Mouse (Mus musculus) 416B (cell line): ENCODE results near the gene Shtn1.

ENCODE experiments used
- DNase-seq: peaks from one replicate; pipeline ENCODE4 v3.0.0; 2011; ENCODE audit warnings: low read depth

Shtn1 gene

DNA sequence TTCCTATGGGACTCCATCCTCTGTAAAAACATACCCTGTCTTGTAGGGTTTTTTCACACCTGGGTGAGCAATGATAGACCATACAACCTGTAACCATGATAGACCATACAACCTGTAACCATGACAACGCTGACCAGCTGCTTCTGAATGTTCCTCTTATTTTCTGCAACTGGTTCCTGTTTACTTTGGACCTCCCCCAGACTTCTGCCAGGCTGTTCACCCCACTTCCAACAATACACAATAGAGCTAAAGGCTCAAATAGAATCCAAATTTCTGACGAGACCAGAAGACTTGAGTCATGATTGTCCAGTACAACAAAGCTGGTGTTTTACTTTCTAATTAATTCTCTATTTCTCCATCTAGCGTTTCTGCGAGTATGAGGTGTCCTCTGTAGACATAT lies 23.8 kb downstream of the Shtn1 start:
- DNase-seq: no peak

DNA sequence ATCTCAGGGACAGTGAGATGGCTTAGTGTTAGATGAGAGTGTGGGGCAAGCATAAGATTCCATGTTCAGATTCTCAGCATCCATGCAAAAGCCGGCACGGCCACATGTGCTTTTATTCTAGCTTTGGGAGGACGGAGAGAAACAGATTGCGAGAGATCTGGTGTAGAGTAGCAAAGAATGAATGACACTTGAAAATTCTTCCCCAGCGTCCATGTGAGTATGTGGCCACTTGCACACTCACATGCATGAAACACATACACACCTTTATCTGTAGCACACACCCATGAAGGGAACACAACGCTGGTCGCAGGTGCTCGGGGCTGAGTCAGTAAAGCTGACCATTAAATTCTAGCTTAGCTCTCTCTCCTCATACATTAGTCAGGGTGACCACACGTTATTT lies 24.3 kb downstream of the Shtn1 start:
- no peak for DNase-seq

DNA sequence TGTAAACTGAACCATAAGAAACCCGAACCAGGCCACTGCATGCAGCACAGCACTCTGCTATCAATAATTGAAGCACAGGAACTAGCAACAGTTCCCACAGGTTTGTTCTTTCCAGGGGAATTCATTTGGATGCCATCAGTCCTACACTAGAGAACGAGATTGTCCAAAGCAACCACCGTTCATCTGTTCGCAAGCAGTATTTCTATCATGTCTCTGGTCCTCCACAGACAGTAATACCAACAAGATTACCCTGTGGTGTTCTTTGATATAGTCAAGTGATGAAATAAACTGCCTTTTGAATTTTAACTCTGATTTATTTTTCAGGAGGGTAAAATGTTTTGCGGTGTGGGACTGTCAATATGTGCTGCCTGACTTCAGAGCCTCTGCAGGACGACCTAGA lies 27.0 kb downstream of the Shtn1 start:
- DNase-seq: no peak

DNA sequence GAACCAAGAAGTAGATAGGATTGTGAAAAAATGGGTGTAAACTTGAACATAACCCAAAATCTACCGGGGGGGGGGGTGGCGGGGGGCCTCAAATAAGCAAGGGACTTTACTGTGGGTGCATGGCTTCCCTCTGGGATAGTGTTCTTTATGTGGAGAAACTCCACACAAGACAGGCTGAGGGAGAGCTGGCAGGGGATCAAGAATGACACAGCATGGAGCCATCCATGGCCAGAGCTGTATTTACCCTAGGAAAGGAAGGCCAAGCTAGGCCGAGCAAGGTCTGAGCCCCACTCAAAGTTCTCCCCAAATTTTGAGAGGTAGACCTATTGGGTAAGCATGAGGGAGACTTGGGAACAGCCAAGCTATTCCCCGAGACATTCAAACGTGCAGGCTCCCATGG lies 28.4 kb downstream of the Shtn1 start:
- no peak for DNase-seq

DNA sequence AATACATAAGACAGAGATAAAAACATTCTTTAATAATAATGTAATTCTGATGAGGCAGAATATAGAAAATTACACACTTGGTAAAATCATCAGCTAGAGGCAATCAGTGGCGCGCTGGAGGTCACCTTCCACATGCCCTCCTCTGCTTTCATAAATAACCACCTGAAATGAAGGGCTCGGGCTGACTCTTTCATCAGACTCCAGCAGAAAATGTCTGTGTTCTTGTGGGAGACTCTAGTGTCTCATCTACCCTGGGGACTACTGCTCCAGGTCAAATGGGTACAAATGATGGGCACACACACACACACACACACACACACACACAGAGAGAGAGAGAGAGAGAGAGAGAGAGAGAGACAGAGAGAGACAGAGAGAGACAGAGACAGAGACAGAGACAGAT lies 34.8 kb downstream of the Shtn1 start:
- no peak for DNase-seq

DNA sequence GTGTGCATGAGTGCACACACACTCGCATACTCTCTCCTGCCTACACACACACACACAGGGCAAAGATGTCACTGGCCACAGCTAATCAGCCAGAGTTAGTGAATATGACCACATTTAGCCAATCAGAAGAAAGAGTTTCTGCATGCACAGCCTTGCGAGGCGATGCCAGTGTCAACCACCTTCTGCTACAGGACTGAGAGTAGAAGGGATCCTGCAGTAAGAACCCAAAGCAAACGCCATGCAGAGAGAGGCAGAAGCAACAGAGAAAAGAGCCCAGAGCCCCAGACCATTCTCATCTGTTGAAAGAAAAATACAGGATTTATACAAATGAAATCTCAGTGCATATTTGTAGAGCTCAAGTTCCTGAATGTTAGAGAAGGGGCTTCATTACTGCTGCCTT lies 37.1 kb downstream of the Shtn1 start:
- no peak for DNase-seq

DNA sequence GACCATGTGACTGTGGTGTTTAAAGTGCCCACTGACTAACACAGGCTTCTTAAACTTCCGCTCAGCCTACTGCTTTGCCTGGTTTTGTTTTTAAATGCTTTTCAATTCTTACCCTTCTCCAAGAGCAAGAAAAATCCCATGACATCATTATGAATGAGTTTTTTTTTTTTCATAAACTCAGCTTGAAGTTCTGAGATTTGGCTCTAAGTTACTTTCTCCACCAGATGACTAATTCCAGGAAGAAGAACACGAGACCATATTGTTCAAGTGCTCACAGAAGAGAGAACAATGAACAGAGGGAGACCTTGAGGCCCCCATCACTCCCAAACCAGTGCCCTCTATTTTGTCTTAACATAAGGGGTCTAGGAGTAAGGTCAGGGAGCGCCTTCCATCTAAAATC lies 39.1 kb downstream of the Shtn1 start:
- DNase-seq: no peak

DNA sequence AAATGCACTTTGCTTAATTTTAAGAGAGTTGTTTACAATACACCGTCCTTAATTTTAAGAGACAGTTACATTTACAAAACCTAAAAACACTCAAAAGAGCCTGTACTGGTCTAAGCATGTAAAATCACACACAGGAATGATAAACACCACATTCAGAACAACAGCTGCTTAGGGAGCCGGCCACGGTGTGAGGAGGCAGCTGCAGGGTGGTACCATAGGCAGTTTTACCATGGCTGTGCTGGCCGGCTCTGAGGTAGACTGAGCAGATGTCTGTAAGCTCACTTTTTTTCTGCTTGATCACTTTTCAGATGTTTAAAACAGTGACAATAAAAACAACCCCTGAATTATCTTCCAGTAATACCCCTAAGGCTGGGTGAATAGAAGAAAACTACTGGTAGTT lies 42.7 kb downstream of the Shtn1 start:
- DNase-seq: no peak

DNA sequence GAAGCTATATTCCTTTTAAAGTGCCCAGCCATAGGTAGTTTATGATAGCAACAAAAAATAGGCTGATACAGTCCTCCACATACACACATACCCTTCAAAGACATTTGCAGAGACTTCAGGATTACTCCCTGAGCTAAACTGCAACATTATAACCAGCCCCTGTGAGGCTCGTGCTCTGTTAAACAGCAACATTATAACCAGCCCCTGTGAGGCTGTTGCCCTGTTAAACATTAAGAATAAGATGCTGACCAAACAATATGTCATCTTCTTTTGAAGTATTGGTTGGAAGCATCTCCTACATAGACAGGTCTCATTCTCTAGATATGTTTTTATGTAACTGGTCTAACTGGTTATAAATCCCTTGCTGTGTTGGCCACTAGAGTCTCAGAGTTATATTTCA lies 45.7 kb downstream of the Shtn1 start:
- no peak for DNase-seq

DNA sequence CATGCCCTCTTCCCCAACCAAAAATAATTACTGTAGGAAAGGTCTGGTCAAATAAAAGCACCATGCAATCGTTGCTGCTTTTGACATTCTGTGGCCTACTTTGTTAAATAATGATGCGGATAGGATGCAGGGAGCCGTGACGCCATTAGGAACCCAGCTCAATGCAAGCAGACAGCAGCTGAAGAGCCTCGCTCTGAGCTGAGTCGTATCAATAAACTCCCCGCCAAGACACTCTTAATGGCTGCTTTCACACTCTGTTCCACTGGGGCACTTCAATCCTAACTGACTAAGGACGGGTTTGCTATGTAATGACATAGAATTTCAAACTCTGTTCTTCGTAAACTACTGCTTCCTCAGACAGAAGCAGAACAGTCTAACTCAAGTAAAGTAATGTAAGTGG lies 46.9 kb downstream of the Shtn1 start:
- no peak for DNase-seq

DNA sequence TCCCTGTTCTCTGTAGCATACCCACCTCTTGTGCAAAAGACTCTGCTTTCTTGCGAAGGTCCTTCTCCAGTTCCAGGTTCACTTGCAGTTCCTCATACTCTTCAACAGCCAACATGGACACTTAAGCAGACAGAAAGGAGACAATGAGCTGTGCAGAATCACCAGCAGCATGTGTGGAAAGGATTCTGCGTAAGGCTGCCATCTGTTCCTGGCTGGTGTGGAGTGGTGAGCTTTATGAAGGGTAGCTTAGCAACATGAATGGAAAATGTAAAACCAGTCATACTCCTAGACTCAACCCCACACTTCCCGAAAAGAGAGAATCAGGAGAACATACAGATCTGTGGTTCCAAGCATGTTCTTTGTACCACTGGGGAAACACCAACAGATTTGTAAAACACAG lies 47.8 kb downstream of the Shtn1 start:
- DNase-seq: no peak

DNA sequence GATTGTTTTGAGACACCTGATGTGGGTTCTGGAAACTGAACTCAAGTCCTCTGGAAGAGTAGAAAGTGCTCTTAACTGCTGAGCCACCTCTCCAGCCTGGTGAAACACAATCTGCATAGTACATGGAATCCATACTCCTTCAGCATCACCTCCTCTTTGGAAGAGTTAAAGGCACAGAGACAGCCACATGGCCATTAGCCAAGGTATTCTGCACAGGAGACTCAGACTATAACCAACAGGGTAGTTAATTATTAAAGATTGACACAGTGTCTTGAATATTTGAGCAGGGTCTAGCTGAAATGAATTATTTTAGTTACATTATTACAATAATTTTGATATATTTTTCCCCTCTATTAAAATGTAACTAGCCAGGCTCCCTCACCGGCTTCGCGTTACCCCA lies 52.0 kb downstream of the Shtn1 start:
- DNase-seq: no peak

DNA sequence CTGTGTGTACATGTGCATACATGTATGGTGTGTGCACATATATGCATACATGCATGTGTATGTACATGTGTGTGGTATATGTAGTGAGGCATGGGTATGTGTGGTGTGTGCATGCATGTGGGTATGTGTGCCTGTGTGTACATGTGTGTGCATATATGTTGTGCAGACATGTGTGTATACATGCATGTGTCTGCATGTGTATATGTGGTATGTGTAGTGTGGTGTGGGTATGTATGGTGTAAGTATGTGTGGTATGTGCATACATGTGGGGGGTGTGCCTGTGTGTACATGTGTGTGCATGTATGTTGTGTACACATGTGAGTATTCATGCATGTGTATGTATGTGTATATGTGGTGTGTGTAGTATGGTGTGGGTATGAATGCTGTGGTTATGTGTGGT lies 54.3 kb downstream of the Shtn1 start:
- DNase-seq: no peak

DNA sequence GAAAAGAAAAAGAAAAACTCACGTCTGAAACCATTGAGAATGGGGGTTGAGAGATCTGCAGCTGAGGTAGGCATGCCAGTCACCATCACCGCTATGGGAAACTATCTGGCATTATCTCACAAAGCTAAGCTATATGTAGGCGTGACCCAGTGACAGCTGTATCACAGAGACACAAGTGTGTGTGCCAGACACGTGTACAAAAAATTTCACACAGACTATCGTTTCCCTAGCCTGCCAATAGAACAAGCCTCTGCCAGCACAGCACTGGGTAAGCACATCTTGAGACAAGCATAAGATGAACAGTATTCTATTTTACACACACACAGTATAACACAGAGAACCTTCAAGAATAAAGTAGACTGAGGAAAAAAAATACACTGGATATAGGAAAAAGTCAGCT lies 65.1 kb downstream of the Shtn1 start:
- no peak for DNase-seq

DNA sequence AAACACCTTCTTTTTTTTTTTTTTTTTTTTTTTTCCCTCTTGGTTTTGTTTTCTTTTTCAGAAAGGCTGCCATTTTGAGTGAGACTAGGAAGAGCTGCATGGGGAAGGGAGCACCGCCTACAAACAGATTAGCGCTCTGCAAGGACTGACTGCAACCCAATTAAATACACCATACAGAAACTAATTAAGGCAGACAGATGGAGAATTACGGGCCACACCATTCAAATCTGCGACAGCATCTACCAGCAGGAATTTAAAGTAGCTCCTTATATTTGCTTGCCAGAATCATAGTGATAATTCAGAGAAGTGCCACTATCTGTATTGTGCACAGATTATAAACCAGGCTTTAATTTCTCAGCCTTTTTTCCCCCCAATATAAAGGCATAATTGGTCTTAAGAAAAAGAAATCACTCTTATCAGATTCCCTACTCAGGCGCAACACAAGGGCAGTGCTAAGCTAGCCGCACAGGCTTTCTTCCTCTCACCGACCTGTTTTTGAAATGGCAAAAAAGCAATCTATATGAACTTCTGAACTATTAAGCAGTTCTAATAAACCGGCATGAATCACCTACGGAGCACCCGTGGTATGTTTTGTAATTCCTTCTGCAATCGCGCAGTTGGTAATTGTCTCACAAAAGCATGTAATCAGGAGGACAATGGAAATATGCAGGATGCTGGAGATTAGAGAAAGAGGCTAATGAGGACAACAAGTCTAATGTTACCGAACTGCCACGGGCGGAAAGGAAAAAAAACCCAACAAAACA lies 69.1 kb downstream of the Shtn1 start:
- DNase-seq: no peak

DNA sequence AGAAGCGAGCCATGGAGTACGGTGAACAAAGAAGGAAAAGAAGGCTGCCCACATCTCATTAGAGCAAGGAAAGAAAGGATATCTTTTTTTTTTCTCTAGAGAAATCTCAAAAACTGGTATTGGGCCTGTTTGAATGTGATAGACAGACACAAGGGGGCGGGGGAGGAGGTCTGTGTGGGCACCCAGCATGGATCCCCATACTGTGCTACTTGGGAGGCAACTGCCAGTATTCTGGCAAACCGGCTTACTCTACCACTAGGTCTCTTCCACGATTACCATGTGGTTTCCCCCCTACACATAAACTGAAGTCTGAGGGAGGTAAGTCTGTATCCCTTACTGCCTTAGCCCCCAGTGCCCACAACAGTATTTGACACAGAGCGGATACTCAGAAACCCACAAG lies 73.1 kb downstream of the Shtn1 start:
- no peak for DNase-seq

DNA sequence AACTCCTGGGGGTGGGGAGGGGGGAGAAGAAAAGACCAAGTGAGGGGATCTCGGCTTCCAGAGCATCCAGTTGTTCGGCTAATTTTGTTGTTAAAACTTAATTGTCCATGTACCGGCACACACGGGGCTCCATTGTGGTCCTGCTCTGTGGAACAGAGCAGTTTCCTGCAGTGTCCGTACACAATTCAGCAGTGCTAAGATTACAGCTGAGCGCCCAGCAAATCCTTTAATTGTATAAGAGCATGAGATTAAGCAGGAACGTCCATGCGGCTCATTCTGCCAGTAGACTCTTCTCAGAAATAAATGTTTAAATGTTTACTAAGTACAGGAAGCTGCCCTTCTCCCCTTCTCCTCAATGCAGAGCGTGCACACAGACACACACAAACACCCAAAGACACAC lies 94.3 kb downstream of the Shtn1 start:
- no peak for DNase-seq

DNA sequence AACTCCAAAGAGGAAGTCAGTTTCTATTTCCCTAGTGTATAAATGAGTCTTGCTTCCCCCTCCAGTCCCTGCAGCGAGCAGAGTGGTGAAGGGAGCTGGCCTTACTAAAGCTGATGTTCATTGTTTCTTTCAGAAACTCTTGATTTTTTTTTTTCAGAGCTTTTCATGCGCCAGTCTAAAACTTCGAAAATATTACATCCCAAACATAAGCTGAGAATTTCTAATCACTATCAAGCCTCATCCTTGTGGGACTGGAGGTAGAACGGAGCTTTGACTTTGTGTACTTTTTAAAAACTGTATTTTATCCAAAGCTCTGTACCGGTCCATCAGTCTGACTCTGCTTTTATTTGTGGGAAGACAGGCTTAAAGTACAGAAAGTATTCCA lies 95.9 kb downstream of the Shtn1 start:
- DNase-seq: no peak

DNA sequence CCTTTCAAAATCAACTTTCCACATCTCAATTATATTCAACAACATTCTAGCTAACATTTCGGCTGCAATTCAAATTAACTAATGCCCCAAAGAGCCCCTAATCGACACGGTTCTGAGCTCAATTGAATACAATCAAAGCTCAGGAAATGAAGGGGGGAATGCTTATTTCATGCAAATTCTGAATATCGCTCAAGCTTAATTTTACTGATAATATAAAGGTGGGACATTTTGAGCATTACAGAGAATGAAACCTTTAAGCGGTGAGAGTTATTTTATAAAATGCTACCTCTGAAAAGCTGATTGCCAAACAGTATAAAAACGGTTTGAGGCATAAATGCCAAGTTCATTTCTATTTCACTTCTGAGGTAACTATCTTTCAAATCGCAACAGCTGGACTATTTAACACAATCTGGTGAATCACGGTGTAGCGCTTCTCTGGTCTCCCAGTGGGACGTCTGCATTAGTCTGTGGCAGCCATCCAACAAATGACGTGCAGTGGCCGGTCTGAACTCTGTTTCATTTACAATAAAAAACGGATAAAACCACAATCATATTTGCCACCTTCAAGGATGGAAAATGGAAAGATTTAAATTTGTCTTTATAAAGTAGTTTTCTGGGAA lies 96.4 kb downstream of the Shtn1 start:
- DNase-seq: peak; percentile 52

DNA sequence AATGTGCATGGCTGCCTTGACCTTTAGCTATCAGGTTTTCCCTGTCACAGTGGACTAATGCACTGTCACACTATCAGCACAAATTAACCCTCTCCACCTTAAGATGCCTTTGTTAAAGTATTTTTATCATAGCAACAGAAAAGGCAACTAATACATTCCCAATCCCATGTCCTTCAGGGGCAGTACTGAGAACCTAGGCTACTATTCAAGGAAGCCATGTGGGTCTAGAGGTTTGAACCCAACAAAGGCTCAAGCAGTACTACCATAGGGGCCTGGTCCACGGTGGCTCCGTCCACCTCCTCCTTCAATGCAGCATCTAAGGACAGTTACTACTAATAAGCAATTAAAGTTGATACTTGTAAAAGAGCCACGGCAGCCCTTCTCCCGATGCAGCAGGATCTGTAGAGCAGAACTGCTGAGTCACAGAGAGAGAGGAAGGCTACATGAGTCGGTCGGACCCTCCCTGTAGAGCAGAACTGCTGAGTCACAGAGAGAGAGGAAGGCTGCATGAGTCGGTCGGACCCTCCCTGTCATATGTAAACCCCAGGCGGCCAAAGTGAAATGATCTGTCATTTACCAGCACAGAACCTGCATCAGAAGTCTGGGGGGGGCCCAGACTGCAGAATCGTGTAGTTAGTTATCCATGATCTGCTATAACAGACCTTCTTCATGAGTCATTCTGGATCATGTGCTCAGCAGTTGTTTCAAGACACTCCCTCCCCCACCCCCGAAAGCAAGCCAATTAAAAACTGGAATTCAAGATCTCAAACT lies 97.3 kb downstream of the Shtn1 start:
- peak; percentile 84 for DNase-seq

DNA sequence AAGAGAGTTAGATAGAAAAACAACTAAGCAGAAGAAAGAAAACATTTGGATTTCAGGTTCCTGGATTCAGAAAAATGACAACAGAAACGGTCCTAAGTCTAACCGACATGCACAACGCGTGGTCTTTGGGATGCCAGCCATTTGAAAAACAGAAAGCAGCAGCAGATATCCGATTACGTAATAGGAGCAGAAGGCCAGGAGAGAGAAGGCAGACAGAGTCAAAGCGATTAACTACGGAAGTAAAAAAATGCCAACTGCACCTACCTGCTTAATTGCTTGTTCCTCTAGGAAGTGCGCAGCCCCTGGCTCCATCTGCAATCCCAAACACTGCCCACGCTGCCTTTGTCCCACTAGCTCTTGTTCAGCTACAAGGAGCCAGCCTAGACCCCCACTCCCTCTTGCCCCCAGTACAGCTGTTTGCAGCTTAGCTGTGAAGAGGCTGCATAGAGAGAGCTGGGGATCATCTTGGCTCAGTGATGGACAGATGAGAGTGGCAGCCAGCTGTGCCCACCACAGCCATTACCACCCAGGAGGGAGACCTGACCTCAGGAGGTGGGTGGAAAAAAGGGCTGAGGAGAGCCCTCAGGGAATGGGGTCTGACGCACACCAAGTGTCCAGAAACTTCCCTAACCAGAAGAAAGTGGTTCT lies 100.6 kb downstream of the Shtn1 start:
- DNase-seq: no peak

DNA sequence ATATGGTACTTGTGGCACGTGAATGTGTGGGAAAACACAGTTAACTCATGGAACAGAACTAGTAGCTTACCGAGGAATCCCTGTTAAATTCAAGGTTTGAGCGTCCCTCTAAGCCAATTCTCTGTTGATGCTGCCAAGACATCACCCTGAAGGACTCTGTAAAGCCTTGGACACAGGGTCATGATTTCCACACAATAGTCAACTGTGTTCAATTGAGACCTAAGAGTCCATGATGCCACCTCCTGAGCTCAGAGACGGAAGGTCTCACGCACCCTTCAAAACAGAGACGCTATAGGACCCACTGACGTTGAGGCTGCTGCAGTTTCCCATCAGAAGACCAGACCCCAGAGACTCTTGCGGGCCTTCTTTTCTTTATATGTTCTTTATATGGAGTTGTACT lies 101.8 kb downstream of the Shtn1 start:
- DNase-seq: no peak

DNA sequence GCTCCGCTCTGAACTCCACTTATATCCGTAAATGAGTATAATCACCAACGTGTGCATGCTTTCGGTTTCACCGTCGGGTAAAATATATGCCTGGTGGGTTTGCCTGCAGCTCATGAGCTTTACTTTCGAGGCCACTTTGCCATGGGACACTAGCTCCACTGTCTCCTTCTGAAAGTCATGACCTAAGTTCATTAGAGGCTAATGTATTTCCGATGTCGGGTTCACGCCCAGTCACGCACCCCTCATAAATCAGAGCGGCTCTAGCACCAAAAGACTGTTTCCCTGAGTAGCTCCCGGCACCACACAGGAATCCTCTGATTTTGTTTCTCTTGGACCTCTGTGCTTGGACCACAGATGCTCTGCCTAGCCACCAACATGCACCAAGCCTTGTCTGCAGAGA lies 105.1 kb downstream of the Shtn1 start:
- DNase-seq: no peak
